Mouse (Mus musculus) cerebellum, adult 2 months (tissue): ENCODE results near the gene Cebpe.

ENCODE experiments used
- CTCF ChIP-seq: fragments of 200-500 bp; IDR thresholded peaks from 2 replicates; pipeline ENCODE4 v1.5.1; 2011; ENCODE audit warnings: low read depth, mild to moderate bottlenecking, control low read depth, low read length, moderate library complexity, borderline replicate concordance; ENCODE audit not compliant: insufficient read depth
- POLR2A ChIP-seq: fragments of 200-500 bp; IDR thresholded peaks from 2 replicates; pipeline ENCODE4 v1.6.1; 2011; ENCODE audit warnings: low read length, control low read depth, borderline replicate concordance; ENCODE audit not compliant: insufficient read depth

- TF ChIP-seq CTCF: peak; percentile 63; the same call in 1 of the 2 replicates
- peak; percentile 21; the same call in 1 of the 2 replicates for TF ChIP-seq POLR2A
Measured at GRCm38 (mm10) chr14:54714121-54714520, 2.1 kb upstream of the Cebpe start.
